Mouse (Mus musculus) G1E (cell line): ENCODE measurements around the gene Gm5617.

Experiments
- CTCF ChIP-seq: IDR thresholded peaks from 2 replicates; pipeline ENCODE4 v1.5.1; 2012; ENCODE audit warnings: low read depth, low read length, inconsistent platforms, mixed read lengths
- GATA1 ChIP-seq: IDR thresholded peaks from 2 replicates; pipeline ENCODE4 v1.6.1; 2012; ENCODE audit warnings: borderline replicate concordance, low read length, inconsistent platforms, mixed read lengths
- GATA2 ChIP-seq: IDR thresholded peaks from 2 replicates; pipeline ENCODE4 v1.6.1; 2012; ENCODE audit warnings: low read depth, low read length, inconsistent platforms, borderline replicate concordance
- POLR2AphosphoS5 ChIP-seq: IDR thresholded peaks from 2 replicates; pipeline ENCODE4 v1.6.1; 2012; ENCODE audit warnings: low read depth, low read length, inconsistent platforms; ENCODE audit not compliant: insufficient replicate concordance
- TAL1 ChIP-seq: conservative IDR thresholded peaks from 2 replicates; pipeline ENCODE4 v1.6.1; 2012; ENCODE audit warnings: low read depth, low read length, inconsistent platforms, mixed read lengths

- TF ChIP-seq CTCF = no peak
- no peak for TF ChIP-seq GATA1
- TF ChIP-seq POLR2AphosphoS5 = no peak
- TF ChIP-seq TAL1 = no peak
- TF ChIP-seq GATA2 = no peak
Observed at GRCm38 (mm10) chr9:48460720-48461119, 34.5 kb upstream of the Gm5617 start.
